Mouse (Mus musculus) embryonic fibroblast, embryonic 13.5 days (primary cell): ENCODE measurements at regions not wholly inside any gene's neighbourhood (a gene's known extent, or its start where the extent isn't known, plus 50 kb on each side); places are given as distances from the start of the nearest gene placed in this dataset.

Experiments used
- CTCF ChIP-seq: IDR thresholded peaks from 2 replicates; pipeline ENCODE4 v1.5.1; 2011; ENCODE audit warnings: mild to moderate bottlenecking, control low read depth, low read length, moderate library complexity, borderline replicate concordance; ENCODE audit not compliant: insufficient read depth
- POLR2A ChIP-seq: IDR thresholded peaks from 2 replicates; pipeline ENCODE4 v1.6.1; 2011; ENCODE audit warnings: low read depth, mild to moderate bottlenecking, control low read depth, low read length, moderate library complexity

DNA sequence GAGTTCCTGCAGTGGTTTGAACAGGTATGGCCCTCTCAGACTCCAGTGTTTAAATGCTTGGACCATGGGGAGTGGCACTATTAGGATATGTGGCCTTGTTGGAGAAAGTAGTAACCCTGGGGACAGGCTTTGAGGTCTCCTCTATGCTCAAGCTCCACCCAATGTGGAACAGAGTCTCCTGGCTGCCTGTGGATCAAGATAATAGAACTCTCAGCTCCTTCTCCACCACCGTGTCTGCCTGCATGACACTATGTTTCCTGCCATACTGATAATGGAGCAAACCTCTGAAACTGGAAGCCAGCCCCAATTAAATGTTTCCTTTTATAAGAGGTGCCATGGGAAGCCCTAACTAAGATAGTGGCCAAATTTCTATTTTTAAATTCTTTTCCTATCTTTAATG is 252.2 kb downstream of the Sox4 start:
- TF ChIP-seq CTCF (no peak), POLR2A (no peak)
